Mouse (Mus musculus) heart, adult 2 months (tissue): ENCODE results near the gene Slc35f4.

ENCODE experiments used
- CTCF ChIP-seq: fragments of 200-600 bp; IDR thresholded peaks from 2 replicates; pipeline ENCODE4 v1.8.1; 2022; ENCODE audit warnings: antibody characterized with exemption, mild to moderate bottlenecking, moderate library complexity
- POLR2A ChIP-seq: fragments of 200-500 bp; IDR thresholded peaks from 2 replicates; pipeline ENCODE4 v1.6.1; 2011; ENCODE audit warnings: mild to moderate bottlenecking, low read depth, low read length, control low read depth; ENCODE audit not compliant: insufficient read depth

DNA sequence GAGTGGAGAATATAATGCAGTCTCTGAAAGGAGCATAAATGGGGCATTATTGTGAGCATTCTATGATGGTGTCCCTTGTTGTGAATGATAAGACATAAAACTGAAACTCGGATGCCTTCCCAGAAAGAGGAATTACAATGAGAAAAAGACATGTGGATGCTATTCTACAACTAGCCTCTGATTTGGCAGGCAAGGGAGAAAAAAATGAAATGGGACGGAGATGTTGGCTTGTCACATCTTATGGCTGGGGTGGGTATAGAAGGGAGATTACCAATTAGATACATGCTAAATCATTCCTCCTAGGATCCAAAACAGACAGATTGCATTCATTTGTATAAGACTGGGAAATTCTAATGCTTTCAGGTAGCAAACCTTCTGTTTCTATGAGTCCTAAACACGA, 65.0 kb downstream of the Slc35f4 start:
- TF ChIP-seq CTCF = no peak
- TF ChIP-seq POLR2A = no peak
